Mouse (Mus musculus) left cerebral cortex, adult 8-10 months (tissue): ENCODE measurements around the gene Phlda3. TPM values are rescaled to one million over a fixed set of nuclear protein-coding genes. Genes with fewer than 3 reads are reported as not detected.

Source experiments
- DNase-seq, 2 experiments: peaks; one replicate each; pipeline ENCODE4 v3.0.0; 2022; ENCODE audit warnings: low spot score in 2 of 2
- total RNA-seq, 4 experiments: library from RNA; stranded (reverse); gene quantifications; 2 replicates each; pipeline ENCODE4 v1.2.4; 2022

The Phlda3 gene
- total RNA-seq, 4 experiments from 2014 or later, result 20.7 to 22.0 (median 21.7) TPM

DNA sequence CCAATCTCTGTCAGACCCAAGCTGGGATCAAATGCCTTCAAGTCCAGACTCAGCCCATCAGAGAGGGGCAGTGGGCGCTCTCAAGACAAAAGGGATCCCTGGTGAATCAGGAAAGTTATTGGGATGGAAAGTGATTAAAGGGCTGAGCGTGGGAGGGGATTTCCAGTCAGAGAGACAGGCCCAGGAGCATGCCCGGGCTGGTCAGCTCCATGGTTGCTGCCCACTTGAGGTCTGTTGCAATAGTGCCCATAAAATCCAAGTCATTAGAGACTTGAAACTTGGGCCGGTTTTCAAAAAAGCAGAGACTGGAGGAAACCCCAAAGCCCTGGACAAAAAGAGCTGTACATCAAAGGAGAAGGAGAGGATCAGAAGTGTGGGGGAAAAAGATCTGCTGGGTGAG lies 6.2 kb upstream of the Phlda3 start:
- no peak for DNase-seq

DNA sequence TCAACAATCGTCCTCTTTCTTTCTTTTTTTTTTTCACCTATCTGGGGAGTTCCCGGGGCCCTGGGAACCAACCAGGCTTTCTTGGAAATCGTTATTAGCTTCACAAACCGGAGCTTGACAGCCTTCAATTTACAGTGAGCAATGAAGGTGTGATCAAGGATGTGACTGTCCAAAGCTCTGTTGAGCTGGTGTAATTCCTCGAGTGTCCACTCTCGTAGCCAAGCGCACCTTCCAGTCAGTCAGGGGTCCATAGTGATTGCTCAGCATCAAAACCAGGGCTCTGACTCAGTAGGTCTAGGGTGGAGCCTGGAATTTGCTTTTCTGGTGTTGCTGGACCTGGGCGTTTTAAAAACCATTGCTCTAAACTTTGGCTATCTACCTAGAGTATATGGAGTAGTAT lies 5.7 kb upstream of the Phlda3 start:
- DNase-seq, result no peak

- DNase-seq, result no peak
Observed at GRCm38 (mm10) chr1:135761728-135762127, 4.2 kb upstream of the Phlda3 start.

GRCm38 (mm10) chr1:135763503-135764205 lies 2.3 kb upstream of the Phlda3 start:
- DNase-seq, result no peak

DNA sequence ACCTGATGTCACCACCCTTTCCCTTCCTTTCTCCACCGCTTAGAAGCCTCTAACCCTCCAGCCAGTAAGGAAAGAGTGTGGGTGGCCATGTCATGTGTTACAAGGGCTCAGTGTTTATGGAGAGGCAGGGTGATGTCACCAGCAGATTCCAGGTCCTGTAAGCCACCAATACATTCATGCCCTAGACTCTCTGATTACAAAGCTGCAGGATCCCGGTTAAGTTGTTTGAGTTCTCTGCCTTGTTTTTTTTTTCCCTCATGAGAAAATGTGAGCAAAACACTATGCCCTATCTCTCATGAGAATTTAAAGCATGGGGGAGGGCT lies 1.8 kb upstream of the Phlda3 start:
- no peak for DNase-seq

DNA sequence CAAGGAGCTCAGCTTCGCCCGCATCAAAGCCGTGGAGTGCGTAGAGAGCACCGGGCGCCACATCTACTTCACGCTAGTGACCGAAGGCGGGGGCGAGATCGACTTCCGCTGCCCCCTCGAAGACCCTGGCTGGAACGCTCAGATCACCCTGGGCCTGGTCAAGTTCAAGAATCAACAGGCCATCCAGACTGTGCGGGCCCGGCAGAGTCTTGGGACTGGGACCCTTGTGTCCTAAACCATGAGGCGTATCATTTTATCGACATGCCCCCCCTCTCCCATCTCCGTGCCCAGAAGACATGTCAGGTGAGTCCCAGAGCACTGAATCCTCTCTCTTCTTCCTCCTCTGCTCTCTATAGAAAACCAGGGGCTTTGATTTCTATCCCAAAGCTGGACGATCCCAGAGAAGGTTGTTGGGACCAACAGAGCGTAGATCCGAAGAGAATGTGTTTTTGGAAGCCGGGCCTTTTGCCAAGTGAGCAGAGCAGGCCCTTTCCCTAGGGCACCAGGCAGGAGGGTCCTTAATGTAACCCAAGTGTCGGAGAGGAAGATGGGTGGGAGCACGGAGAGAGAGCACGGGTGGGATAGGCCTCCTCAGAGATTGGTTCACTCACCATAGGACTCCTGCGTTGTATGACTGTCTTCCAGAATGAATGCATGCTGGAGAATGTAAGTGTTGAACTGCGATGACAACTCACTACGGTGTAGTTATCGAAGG lies 830 bp downstream of the Phlda3 start:
- no peak for DNase-seq

DNA sequence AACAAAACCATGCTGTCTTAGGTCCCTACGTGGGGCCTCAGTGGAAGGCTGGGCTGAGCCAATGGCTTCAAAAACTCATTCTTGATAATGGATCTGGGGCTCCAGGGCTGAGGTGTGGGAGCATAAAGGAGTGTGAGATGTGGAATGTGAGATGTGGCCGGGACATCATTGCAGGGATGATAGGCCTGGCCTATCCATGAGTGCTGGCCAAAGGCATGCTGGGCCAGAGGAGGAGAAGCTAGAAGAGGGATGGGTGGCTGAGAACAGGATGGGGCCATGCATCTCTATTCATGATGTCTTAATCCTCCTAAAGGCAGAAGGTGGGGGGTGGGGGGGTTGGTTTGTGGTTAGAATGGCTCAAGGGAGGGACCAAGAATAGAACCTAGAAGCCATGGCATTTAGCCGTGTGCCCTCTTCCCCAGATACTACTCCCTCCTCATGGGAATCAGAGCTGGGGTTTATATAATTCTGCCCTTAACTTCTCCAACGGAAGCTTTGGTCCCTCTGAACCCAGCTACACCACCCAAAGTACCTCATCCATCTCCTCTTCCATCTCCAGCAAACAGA lies 1.5 kb downstream of the Phlda3 start:
- DNase-seq, result no peak

DNA sequence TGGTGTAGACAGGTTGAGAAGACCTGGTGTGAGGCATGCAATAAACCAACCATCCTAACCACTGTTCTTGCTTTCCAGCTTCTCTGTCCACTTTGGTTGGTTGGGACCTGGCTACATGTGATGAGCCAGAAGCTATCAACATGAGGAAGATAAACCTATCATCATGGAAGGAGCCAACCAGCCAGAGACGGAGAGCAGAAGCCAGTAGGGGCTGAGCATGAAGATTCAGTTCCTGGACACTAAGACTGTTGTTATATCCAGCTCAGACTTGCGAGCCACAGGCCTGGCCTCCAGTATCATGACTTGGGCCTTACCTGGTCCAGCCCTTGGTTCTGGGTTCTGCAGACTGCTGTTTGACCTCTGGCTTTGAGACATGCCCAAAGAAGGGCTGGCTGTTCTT lies 2.5 kb downstream of the Phlda3 start:
- DNase-seq, result no peak

- DNase-seq, result no peak
Observed at GRCm38 (mm10) chr1:135770237-135770636, 4.3 kb downstream of the Phlda3 start.

- DNase-seq, result no peak
Observed at GRCm38 (mm10) chr1:135770896-135771572, 5.1 kb downstream of the Phlda3 start.

- no peak for DNase-seq
Observed at GRCm38 (mm10) chr1:135771573-135771970, 5.7 kb downstream of the Phlda3 start.

DNA sequence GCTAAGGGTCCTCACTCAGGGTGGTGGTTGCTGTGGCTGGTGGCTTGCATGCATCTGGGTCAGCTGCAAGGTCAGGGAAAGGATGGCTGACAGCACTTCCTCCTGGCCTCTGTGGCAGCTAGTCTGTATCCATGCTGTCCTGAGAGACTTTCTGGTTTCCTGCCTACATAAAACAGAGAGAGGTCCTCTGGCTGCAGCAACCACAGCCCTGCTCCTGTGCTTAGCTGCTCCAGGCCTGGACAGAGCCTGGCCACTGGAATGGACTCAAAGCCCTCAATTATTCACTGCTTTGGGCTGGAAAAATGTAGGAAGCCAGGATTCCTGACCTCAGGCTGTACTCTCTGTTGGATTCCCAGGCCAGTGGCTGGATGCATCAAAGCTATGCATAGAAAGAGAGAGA lies 10.7 kb downstream of the Phlda3 start:
- DNase-seq, result no peak

- DNase-seq, result no peak
Observed at GRCm38 (mm10) chr1:135777046-135777445, 11.1 kb downstream of the Phlda3 start.

DNA sequence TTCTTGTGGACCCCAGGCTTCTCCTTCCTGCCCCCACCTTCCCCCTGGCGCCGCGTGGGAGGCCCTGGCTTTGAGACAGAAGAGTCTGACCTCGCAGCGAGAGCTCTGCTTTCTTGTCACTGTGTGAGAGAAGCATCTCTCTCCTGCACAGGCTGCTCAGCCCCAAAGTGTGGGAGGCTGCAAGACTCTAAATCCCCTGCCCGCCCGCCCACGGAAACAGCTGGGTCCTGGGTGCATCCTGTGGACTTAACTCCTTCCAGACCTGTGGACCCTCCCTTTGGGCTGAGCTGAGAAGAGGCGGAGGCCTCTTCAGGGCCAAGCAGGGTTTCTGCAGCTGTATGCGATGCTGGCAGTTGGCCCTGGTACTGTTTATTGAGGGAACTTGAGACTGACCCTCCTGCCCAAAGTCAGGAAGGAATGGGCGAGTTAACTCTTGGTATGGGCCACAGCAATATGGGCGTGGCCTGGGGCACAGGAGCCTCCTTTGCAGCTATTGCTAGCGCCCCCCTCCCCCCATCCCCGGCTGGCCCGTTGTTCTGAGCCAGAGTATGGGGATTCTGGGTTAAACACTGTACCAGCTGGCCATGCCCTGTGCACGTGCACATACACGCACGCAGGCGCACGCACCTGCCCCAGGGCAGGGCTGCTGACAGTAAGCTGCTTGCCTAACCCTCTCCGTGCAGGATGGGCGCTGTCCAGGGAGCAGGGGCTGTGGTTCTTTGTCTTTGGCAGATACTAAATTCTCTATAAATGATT lies 13.0 kb downstream of the Phlda3 start, which contains the start of gene Tnni1:
Tnni1 (plus strand) TSS at position 655 of the 756 bp plus-strand sequence.
- DNase-seq, result no peak

DNA sequence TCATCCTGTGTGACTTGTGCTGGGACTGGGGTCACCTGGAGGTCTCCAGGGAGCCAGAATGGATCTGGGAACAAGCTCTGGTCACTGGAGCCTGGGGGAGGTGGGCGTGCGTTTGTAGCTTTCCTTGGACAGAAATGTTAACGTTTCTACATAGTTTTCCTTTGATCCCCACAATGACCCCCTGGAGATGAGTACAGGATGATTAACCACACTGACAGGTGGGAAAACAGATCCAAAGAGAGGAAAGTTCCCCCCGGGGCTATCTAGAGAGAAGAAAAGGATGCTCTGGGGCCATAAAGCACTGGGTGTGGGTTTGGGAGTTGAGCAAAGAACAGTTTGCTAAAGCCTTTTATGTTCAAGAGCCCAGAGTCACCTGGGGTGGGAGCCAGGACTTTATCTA lies 14.7 kb downstream of the Phlda3 start:
- DNase-seq, result no peak

- DNase-seq, result peak; percentile 64
Observed at GRCm38 (mm10) chr1:135781220-135781619, 15.3 kb downstream of the Phlda3 start.

- no peak for DNase-seq
Observed at GRCm38 (mm10) chr1:135782816-135783215, 16.9 kb downstream of the Phlda3 start.

- DNase-seq, result no peak
Observed at GRCm38 (mm10) chr1:135787799-135788198, 21.9 kb downstream of the Phlda3 start.

- no peak for DNase-seq
Observed at GRCm38 (mm10) chr1:135788708-135789107, 22.8 kb downstream of the Phlda3 start.

DNA sequence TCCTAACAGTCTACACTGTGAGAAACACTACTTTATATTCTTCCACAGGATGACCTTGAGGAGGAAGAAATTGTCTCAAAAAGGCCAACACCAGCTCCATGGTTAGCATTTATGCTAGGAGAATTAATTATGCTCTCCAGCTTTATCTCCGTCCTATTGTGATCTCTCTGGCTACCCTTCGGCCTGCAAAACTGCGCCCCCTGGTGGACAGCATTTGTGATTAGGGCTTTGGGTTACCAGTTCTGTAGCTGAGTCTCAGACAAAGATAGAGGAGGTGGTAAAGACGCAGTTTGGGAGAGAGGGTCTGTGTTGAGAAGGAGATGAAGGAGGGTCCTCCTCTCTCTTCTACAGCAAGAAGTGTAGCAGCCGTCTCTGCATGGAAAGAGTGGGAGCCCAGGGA lies 23.9 kb downstream of the Phlda3 start:
- DNase-seq, result no peak

DNA sequence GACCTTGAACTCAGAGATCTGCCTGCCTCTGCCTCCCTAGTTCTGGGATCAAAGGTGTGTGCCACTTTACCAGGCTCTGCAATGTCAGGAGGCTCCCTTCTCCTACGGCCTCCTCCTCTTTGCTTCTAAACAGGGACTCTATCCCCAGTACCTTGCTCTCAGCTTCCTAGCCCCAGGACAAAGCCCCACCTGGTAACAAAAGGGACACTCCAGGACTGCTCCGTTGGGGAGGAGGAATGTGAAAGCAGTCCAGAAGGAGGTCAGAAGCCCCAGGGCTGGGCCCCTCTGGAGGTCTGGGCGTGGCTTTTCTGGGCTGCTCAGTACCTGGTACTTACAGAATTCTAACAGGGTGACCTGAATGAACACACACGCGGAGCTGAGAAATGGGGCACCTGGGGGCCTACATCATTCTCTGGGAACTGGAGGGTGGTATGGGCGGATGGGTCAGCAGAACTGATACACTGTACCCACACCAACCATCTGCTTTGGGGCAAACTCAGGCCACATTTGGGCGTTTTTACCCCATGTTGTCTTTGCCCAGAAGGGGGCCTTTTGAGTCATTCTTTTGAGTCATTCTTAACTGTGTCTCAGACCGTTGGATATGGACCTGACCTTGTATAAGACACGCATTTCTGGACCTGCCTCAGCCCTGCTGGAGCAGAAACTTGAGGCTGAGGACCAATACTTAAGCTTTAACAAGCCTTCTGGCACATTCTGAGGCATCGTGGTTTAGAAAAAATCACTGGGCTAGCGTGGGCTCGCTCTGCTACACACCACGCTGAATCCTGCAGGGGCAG lies 26.4 kb downstream of the Phlda3 start:
- DNase-seq, result no peak
